Mouse (Mus musculus): Measurements from ENCODE around the gene Phospho2. TPM values are rescaled to one million over a fixed set of nuclear protein-coding genes. Genes with fewer than 3 reads are reported as not detected.
A peak's percentile ranks its signal among the peaks of the same experiment; 100 is the strongest.

Phospho2 gene
- polyA plus RNA-seq, 1 experiment, result 24.3 TPM

DNA sequence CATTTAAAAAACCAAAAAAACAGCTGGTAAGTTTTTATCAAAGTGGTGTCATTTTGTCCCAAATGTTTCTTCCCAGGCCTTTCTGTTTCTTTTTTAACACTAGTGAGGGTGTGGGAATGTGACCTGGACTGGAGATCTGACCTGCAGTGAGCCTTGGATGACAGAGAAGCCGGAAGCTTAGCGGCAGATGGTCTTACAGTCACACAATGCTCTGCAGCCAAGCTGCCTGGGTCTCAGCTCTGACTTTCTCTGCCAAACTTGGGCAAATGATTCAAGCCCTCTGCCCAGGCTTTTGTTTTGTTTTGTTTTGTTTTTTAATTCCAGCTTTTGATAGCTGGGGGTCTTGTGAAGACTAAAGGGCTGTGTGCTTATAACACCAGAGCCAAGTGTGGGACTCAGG lies 37.0 kb downstream of the Phospho2 start:
- Histone ChIP-seq H3K4me1 (ENCODE audit: control insufficient read depth, insufficient read depth, low read length) (no peaks in the 10 kb centered on the region), H3K27me3 (replicated peaks; ENCODE audit: control insufficient read depth, insufficient read depth, low read length) (no peaks in the 10 kb centered on the region), H3K36me3 (ENCODE audit: control insufficient read depth, insufficient read depth, low read length) (no peaks in the 10 kb centered on the region), H3K27ac (ENCODE audit: insufficient read depth, low read depth, low read length) (no peak overlapping the region), H3K4me3 (ENCODE audit: insufficient read depth, low read depth, low read length) (no peak overlapping the region)
- peak; percentile 17 for DNase-seq
- TF ChIP-seq POLR2A (IDR thresholded peaks at IDR 0.05; ENCODE audit: low read depth, low read length) (no peak), CTCF (conservative IDR thresholded peaks at IDR 0.05; ENCODE audit: insufficient read depth, insufficient read length, low read depth, low read length) (no peak)
- 76% methylated on average over 2 of the region's 2 CpGs for WGBS

DNA sequence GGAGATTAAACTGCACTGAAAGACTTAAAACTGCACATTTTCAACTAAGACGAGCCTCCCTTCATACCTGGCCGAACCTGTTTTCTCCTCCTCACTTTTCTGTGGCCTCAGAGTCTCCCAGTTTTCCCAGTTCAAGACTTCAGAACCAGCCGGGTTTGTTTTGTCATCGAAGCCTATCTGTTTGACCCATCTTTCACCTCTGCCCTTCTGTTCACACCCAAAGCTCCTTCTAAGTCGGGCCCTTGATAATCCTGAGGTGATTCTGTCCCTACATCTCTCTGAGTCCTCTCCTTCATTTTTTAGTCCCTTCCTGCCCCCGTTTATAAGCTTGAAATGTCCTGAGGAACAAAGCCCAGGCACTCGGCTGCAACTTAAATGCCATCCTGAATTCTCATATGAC lies 38.6 kb downstream of the Phospho2 start:
- no peak overlapping the region for H3K27ac ChIP-seq (ENCODE audit: insufficient read depth, low read depth, low read length)
- no peaks in the 10 kb centered on the region for H3K27me3 ChIP-seq (replicated peaks; ENCODE audit: control insufficient read depth, insufficient read depth, low read length)
- no peaks in the 10 kb centered on the region for H3K36me3 ChIP-seq (ENCODE audit: control insufficient read depth, insufficient read depth, low read length)
- no peak for DNase-seq
- no peak overlapping the region for H3K4me3 ChIP-seq (ENCODE audit: insufficient read depth, low read depth, low read length)
- WGBS, result 55% methylated on average over 7 of the region's 7 CpGs
- H3K4me1 ChIP-seq (ENCODE audit: control insufficient read depth, insufficient read depth, low read length), result no peaks in the 10 kb centered on the region
- no peak for TF ChIP-seq POLR2A (IDR thresholded peaks at IDR 0.05; ENCODE audit: low read depth, low read length)
- TF ChIP-seq CTCF (conservative IDR thresholded peaks at IDR 0.05; ENCODE audit: insufficient read depth, insufficient read length, low read depth, low read length), result no peak

DNA sequence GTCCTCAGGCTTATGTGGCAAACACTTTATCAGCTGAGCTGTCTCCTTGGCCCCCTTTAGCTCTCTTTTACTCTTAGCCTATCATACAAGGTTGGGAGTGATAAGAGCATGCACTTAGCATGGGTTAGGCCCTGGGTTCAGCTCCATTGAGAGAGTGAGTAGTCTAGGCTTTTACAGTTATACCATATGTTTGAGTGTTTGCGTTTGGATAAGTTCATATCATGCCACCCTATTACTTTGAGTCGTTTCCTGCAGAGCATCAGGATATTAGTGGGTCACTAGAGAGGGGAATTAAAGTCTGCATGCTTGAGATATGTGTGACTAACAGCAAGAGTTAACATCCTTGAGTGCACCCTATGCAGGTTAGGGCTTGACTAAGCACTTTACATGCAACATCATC lies 40.3 kb downstream of the Phospho2 start:
- Histone ChIP-seq H3K4me3 (ENCODE audit: insufficient read depth, low read depth, low read length) (no peak overlapping the region), H3K36me3 (ENCODE audit: control insufficient read depth, insufficient read depth, low read length) (no peaks in the 10 kb centered on the region), H3K4me1 (ENCODE audit: control insufficient read depth, insufficient read depth, low read length) (no peaks in the 10 kb centered on the region), H3K27ac (ENCODE audit: insufficient read depth, low read depth, low read length) (no peak overlapping the region), H3K27me3 (replicated peaks; ENCODE audit: control insufficient read depth, insufficient read depth, low read length) (no peaks in the 10 kb centered on the region)
- 93% methylated on average over 2 of the region's 2 CpGs for WGBS
- TF ChIP-seq CTCF (conservative IDR thresholded peaks at IDR 0.05; ENCODE audit: insufficient read depth, insufficient read length, low read depth, low read length) (no peak), POLR2A (IDR thresholded peaks at IDR 0.05; ENCODE audit: low read depth, low read length) (no peak)
- DNase-seq, result no peak

DNA sequence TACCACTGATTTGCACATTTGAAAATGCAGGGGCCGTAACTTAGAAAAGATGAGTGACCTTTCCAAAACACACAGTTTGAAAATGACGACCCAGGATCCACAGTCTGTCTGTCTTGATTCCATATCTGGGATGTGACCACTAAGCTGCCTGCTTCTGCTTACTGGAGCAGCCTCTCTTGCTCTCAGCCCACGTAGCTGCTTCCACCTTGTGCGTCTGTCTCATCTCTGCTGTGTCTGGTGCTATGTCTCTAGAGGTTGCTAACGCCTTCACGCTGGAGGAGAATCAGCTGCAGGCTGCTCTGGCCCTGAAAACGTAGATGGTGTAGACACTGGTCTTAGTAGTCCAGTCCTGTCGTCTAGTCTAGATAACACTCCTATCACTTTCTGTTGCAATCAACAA lies 40.7 kb downstream of the Phospho2 start:
- Histone ChIP-seq H3K36me3 (ENCODE audit: control insufficient read depth, insufficient read depth, low read length) (no peaks in the 10 kb centered on the region), H3K27me3 (replicated peaks; ENCODE audit: control insufficient read depth, insufficient read depth, low read length) (no peaks in the 10 kb centered on the region), H3K4me3 (ENCODE audit: insufficient read depth, low read depth, low read length) (no peak overlapping the region), H3K27ac (ENCODE audit: insufficient read depth, low read depth, low read length) (no peak overlapping the region), H3K4me1 (ENCODE audit: control insufficient read depth, insufficient read depth, low read length) (no peaks in the 10 kb centered on the region)
- no peak for DNase-seq
- no peak for TF ChIP-seq POLR2A (IDR thresholded peaks at IDR 0.05; ENCODE audit: low read depth, low read length)
- no peak for TF ChIP-seq CTCF (conservative IDR thresholded peaks at IDR 0.05; ENCODE audit: insufficient read depth, insufficient read length, low read depth, low read length)
- WGBS, result 92% methylated on average over 8 of the region's 8 CpGs

DNA sequence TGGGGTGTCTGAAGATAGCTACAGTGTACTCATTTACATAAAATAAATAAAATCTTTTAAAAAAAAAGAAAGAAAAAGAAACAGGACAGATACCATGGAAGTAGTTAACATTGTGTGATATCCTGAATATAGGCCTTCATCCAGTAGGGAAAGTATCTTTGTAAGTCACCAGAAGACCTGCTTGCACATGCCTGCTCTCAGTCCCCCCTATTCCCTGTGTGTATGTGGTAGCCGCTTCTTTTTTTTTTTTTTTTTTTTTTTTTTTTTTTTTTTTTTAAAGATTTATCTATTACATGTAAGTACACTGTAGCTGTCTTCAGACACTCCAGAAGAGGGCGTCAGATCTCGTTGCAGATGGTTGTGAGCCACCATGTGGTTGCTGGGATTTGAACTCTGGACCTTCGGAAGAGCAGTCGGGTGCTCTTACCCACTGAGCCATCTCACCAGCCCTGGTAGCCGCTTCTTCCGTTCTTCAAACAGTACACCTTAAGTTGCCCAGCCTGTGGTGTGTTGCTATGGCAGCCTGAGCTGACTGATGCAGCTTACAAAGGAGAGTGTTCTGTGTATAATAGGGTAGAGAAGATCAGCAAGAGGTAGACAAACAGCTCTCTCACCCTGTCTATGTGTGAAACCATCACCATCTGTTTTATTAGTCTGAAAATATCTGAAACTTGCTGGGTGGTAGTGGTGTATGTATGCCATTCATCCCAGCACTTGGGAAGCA lies 48.0 kb downstream of the Phospho2 start:
- Histone ChIP-seq H3K36me3 (ENCODE audit: control insufficient read depth, insufficient read depth, low read length) (no peaks in the 10 kb centered on the region), H3K27ac (ENCODE audit: insufficient read depth, low read depth, low read length) (no peak overlapping the region)
- no peak for DNase-seq

DNA sequence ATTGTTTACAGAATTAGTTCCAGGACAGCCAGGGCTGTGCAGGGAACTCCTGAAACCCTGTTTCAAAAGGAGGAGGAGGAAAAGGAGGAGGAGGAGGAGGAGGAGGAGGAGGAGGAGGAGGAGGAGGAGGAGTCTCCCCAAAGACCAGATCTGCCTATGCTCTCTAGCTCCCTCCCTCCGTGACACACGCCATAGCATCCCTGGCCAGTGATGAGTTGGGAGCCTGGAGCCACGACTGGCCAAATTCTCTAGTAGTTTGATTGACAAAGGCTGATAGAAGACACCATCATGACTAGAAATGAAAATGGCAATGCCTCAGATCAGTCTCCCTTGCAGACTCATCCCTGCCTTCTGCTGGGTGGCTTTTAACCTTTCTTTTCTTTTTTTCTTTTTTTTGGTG lies 48.6 kb downstream of the Phospho2 start:
- Histone ChIP-seq H3K4me3 (ENCODE audit: insufficient read depth, low read depth, low read length) (no peak overlapping the region), H3K27ac (ENCODE audit: insufficient read depth, low read depth, low read length) (no peak overlapping the region), H3K27me3 (replicated peaks; ENCODE audit: control insufficient read depth, insufficient read depth, low read length) (no peaks in the 10 kb centered on the region), H3K4me1 (ENCODE audit: control insufficient read depth, insufficient read depth, low read length) (no peaks in the 10 kb centered on the region), H3K36me3 (ENCODE audit: control insufficient read depth, insufficient read depth, low read length) (no peaks in the 10 kb centered on the region)
- no peak for DNase-seq
- WGBS, result 67% methylated on average over 3 of the region's 3 CpGs
- no peak for TF ChIP-seq POLR2A (IDR thresholded peaks at IDR 0.05; ENCODE audit: low read depth, low read length)
- 0 out of 2 replicates have a peak, but pooled peaks have one; percentile 15 for TF ChIP-seq CTCF (conservative IDR thresholded peaks at IDR 0.05; ENCODE audit: insufficient read depth, insufficient read length, low read depth, low read length)

More for the DNA sequence above, 48.0 kb downstream of the Phospho2 start:
- Histone ChIP-seq H3K27me3 (replicated peaks; ENCODE audit: control insufficient read depth, insufficient read depth, low read length) (no peaks in the 10 kb centered on the region), H3K4me1 (ENCODE audit: control insufficient read depth, insufficient read depth, low read length) (no peaks in the 10 kb centered on the region), H3K4me3 (ENCODE audit: insufficient read depth, low read depth, low read length) (no peak overlapping the region)
- 87% methylated on average over 7 of the region's 7 CpGs for WGBS
- TF ChIP-seq POLR2A (IDR thresholded peaks at IDR 0.05; ENCODE audit: low read depth, low read length) (no peak), CTCF (conservative IDR thresholded peaks at IDR 0.05; ENCODE audit: insufficient read depth, insufficient read length, low read depth, low read length) (no peak)

DNA sequence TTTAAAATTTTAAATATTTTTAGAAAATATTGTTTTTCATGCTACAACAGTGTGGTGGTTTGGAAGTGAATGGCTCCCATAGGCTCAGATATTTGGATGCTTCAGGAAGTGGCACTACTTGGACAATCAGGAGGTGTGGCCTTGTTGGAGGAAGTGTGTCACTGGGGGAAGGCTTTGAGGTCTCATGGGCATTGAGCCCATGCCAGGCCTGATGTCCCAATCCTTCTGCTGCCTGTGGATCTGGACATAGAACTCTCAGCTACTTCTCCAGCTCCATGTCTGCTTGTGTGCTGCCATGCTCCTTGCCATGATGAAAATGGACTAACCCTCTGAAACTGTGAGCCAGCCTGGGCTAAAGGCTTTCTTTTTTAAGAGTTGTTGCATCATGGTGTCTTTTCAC lies 49.3 kb downstream of the Phospho2 start:
- no peak overlapping the region for H3K27ac ChIP-seq (ENCODE audit: insufficient read depth, low read depth, low read length)
- no peak for DNase-seq
- no peak for TF ChIP-seq POLR2A (IDR thresholded peaks at IDR 0.05; ENCODE audit: low read depth, low read length)
- TF ChIP-seq CTCF (conservative IDR thresholded peaks at IDR 0.05; ENCODE audit: insufficient read depth, insufficient read length, low read depth, low read length), result no peak

More for the DNA sequence above, 49.3 kb downstream of the Phospho2 start:
- H3K36me3 ChIP-seq (ENCODE audit: control insufficient read depth, insufficient read depth, low read length), result no peaks in the 10 kb centered on the region
- H3K27me3 ChIP-seq (replicated peaks; ENCODE audit: control insufficient read depth, insufficient read depth, low read length), result no peaks in the 10 kb centered on the region
- no peaks in the 10 kb centered on the region for H3K4me1 ChIP-seq (ENCODE audit: control insufficient read depth, insufficient read depth, low read length)
- H3K4me3 ChIP-seq (ENCODE audit: insufficient read depth, low read depth, low read length), result no peak overlapping the region

All from kidney, adult 2 months (tissue).